Mouse (Mus musculus) brain, embryonic 14.5 days (tissue): ENCODE results near the gene Olfr129. TPM values are rescaled to one million over a fixed set of nuclear protein-coding genes. Genes with fewer than 3 reads are reported as not detected.

ENCODE experiments used
- DNase-seq: peaks from one replicate; pipeline ENCODE4 v3.0.0-alpha.2; 2011; ENCODE audit warnings: low read depth
- CTCF ChIP-seq: fragments of 200-500 bp; IDR thresholded peaks from 2 replicates; pipeline ENCODE4 v1.5.1; 2012; ENCODE audit warnings: inconsistent platforms, mild to moderate bottlenecking, moderate library complexity, borderline replicate concordance; ENCODE audit not compliant: insufficient read depth, insufficient read length; ENCODE audit errors: extremely low read depth
- POLR2A ChIP-seq: fragments of 200-500 bp; IDR thresholded peaks from 2 replicates; pipeline ENCODE4 v1.6.1; 2012; ENCODE audit warnings: mild to moderate bottlenecking, inconsistent platforms, borderline replicate concordance; ENCODE audit not compliant: poor library complexity, insufficient read depth, insufficient read length, severe bottlenecking; ENCODE audit errors: extremely low read depth
- polyA plus RNA-seq: library from polyadenylated mRNA; depleted of rRNA; stranded (reverse); fragments of >200 nt; gene quantifications from 2 replicates; pipeline ENCODE4 v1.2.3, GENCODE M21; 2012; rRNA removed

Olfr129 gene
- polyA plus RNA-seq, result not detected in 2 replicates

GRCm38 (mm10) chr17:38059979-38060378 is at the start of gene Olfr129:
Gene Olfr129, minus strand, starts transcription at chr17:38060079.
- TF ChIP-seq POLR2A, result no peak
- no peak for TF ChIP-seq CTCF
- no peak for DNase-seq

- no peak for DNase-seq
- TF ChIP-seq POLR2A, result no peak
Observed at GRCm38 (mm10) chr17:38088593-38088992, 28.7 kb upstream of the Olfr129 start, which contains the start of gene Olfr131. Gene Olfr131, minus strand, starts transcription at chr17:38088693.

- TF ChIP-seq POLR2A (no peak), CTCF (no peak)
- no peak for DNase-seq
Observed at GRCm38 (mm10) chr17:38082364-38082763, 22.5 kb upstream of the Olfr129 start.

GRCm38 (mm10) chr17:38063621-38064020 is 3.7 kb upstream of the Olfr129 start, which contains the start of gene Olfr130:
Gene Olfr130, plus strand, starts transcription at chr17:38063921.
- no peak for TF ChIP-seq CTCF
- TF ChIP-seq POLR2A, result no peak
- DNase-seq, result no peak

GRCm38 (mm10) chr17:38026297-38026696 is 33.6 kb downstream of the Olfr129 start:
- DNase-seq, result peak; percentile 0
- TF ChIP-seq CTCF (no peak), POLR2A (no peak)

GRCm38 (mm10) chr17:38016341-38016740 is 43.5 kb downstream of the Olfr129 start:
- TF ChIP-seq CTCF (no peak), POLR2A (no peak)
- no peak for DNase-seq

GRCm38 (mm10) chr17:38004996-38005395 is 54.9 kb downstream of the Olfr129 start:
- TF ChIP-seq CTCF, result no peak
- TF ChIP-seq POLR2A, result no peak
- DNase-seq, result no peak

Other genes with a start within 250 kb of the Olfr129 start
- gene Olfr125, start 227.1 kb downstream of the Olfr129 start, polyA plus RNA-seq, result not detected in 2 replicates
- gene Olfr126, start 212.6 kb downstream of the Olfr129 start, polyA plus RNA-seq, result not detected in 2 replicates
- gene Olfr127, start 159.6 kb downstream of the Olfr129 start, polyA plus RNA-seq, result not detected in 2 replicates
- gene Olfr128, start 139.5 kb downstream of the Olfr129 start, polyA plus RNA-seq, result not detected in 2 replicates
- gene Olfr761, start 107.0 kb downstream of the Olfr129 start, polyA plus RNA-seq, result not detected in 2 replicates
- not detected in 2 replicates for gene Olfr130, start 3.8 kb upstream of the Olfr129 start, polyA plus RNA-seq
- gene Olfr131, start 28.6 kb upstream of the Olfr129 start, polyA plus RNA-seq, result not detected in 2 replicates
- gene Olfr132, start 74.4 kb upstream of the Olfr129 start, polyA plus RNA-seq, result not detected in 2 replicates
- gene Olfr133, start 85.2 kb upstream of the Olfr129 start, polyA plus RNA-seq, result not detected in 2 replicates
- gene Olfr134, start 111.3 kb upstream of the Olfr129 start, polyA plus RNA-seq, result not detected in 2 replicates
- not detected in 2 replicates for gene Olfr135, start 144.3 kb upstream of the Olfr129 start, polyA plus RNA-seq
- not detected in 2 replicates for gene Olfr138, start 201.0 kb upstream of the Olfr129 start, polyA plus RNA-seq
- not detected in 2 replicates for gene Olfr137, start 247.5 kb upstream of the Olfr129 start, polyA plus RNA-seq